Mouse (Mus musculus): ENCODE results near the gene Disc1.

GRCm38 (mm10) chr8:125049051-125049750 is 4.8 kb upstream of the Disc1 start:
- TF ChIP-seq CTCF (IDR thresholded peaks at IDR 0.05; ENCODE audit: control insufficient read depth, insufficient read depth, insufficient read length), result no peak
- TF ChIP-seq CEBPB (IDR thresholded peaks at IDR 0.05; ENCODE audit: low read depth), result no peak
